Mouse (Mus musculus): Measurements from ENCODE around the gene Myo3b. TPM values are rescaled to one million over a fixed set of nuclear protein-coding genes. Genes with fewer than 3 reads are reported as not detected.

Gene Myo3b
- total and polyA plus RNA-seq, 3 experiments: 0.08 TPM; not detected in 2

- WGBS: 92% methylated on average over 4 of the region's 4 CpGs
- no peak for DNase-seq
- intact Hi-C loops (cut with DNase I): no loop called here
- H3K4me1 ChIP-seq (ENCODE audit: control insufficient read depth, insufficient read depth, low read length): no peaks in the 10 kb centered on the region
- no peak overlapping the region for H3K9ac ChIP-seq (ENCODE audit: low read depth, low read length)
- no peaks in the 10 kb centered on the region for H3K79me2 ChIP-seq (replicated peaks; ENCODE audit: control insufficient read depth, insufficient read depth, low read length)
- no peaks in the 10 kb centered on the region for H3K36me3 ChIP-seq (ENCODE audit: control insufficient read depth, insufficient read depth, low read length)
- H3K27me3 ChIP-seq (ENCODE audit: control insufficient read depth, insufficient read depth, low read length): peaks cover 2% of the 10 kb centered on the region; the same call in 1 of the 2 replicates
- no peak overlapping the region for H3K4me3 ChIP-seq
- TF ChIP-seq POLR2A (IDR thresholded peaks at IDR 0.05; ENCODE audit: insufficient read depth, low read depth, low read length): no peak
- H3K27ac ChIP-seq: no peak overlapping the region
Measured at GRCm38 (mm10) chr2:70143543-70144188, 104.7 kb downstream of the Myo3b start.

GRCm38 (mm10) chr2:70146993-70147581 lies 108.2 kb downstream of the Myo3b start:
- Histone ChIP-seq H3K27me3 (ENCODE audit: control insufficient read depth, insufficient read depth, low read length) (peaks cover 2% of the 10 kb centered on the region; the same call in 1 of the 2 replicates), H3K36me3 (ENCODE audit: control insufficient read depth, insufficient read depth, low read length) (no peaks in the 10 kb centered on the region), H3K4me1 (ENCODE audit: control insufficient read depth, insufficient read depth, low read length) (no peaks in the 10 kb centered on the region), H3K9ac (ENCODE audit: low read depth, low read length) (no peak overlapping the region), H3K27ac (no peak overlapping the region), H3K79me2 (replicated peaks; ENCODE audit: control insufficient read depth, insufficient read depth, low read length) (no peaks in the 10 kb centered on the region), H3K4me3 (no peak overlapping the region)
- intact Hi-C loops (cut with DNase I): no loop called here
- DNase-seq: no peak
- no peak for TF ChIP-seq POLR2A (IDR thresholded peaks at IDR 0.05; ENCODE audit: insufficient read depth, low read depth, low read length)
- no peak for TF ChIP-seq EP300 (IDR thresholded peaks at IDR 0.05; ENCODE audit: insufficient read depth, low read depth, low read length)
- no peak for TF ChIP-seq CTCF (IDR thresholded peaks at IDR 0.05)
- 52% methylated on average over 12 of the region's 12 CpGs for WGBS

DNA sequence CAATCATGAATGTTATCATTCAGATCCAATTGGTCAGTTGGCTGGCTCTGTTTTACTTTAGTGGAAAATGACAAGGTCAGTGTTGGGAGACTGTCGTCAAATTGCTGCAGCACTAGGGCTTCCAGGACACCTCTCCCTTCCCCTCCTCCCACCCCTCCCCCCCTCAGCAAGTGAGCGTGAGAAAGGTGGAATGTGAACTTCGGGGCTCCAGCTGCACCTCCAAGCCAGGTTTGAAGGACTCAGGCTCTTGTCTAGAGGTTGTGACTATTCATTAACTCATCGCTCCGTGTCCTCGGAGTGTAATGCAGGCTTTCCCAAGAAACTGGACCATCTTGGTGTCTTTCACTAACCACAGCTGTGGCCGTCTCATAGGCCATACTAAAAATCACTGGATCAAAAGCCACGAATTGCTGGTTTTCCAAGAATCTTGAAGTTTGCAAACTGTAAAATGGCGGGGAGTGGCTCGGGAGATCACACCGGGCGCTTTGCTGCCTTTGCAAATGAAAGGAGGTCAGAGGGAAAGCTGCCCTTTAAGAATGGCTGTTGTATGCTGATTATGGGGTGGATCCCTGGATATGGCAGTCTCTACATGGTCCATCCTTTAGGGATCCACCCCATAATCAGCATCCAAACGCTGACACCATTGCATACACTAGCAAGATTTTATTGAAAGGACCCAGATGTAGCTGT lies 110.0 kb downstream of the Myo3b start:
- no peaks in the 10 kb centered on the region for H3K4me1 ChIP-seq (ENCODE audit: control insufficient read depth, insufficient read depth, low read length)
- H3K36me3 ChIP-seq (ENCODE audit: control insufficient read depth, insufficient read depth, low read length): no peaks in the 10 kb centered on the region
- H3K9ac ChIP-seq (ENCODE audit: low read depth, low read length): no peak overlapping the region
- no peaks in the 10 kb centered on the region for H3K79me2 ChIP-seq (replicated peaks; ENCODE audit: control insufficient read depth, insufficient read depth, low read length)
- no peak for DNase-seq
- TF ChIP-seq POLR2A (IDR thresholded peaks at IDR 0.05; ENCODE audit: insufficient read depth, low read depth, low read length) (no peak), CTCF (IDR thresholded peaks at IDR 0.05) (no peak), EP300 (IDR thresholded peaks at IDR 0.05; ENCODE audit: insufficient read depth, low read depth, low read length) (no peak)
- no peak overlapping the region for H3K4me3 ChIP-seq
- intact Hi-C loops (cut with DNase I): no loop called here
- H3K27ac ChIP-seq: no peak overlapping the region
- H3K27me3 ChIP-seq (ENCODE audit: control insufficient read depth, insufficient read depth, low read length): no peaks in the 10 kb centered on the region
- WGBS: 74% methylated on average over 13 of the region's 13 CpGs

DNA sequence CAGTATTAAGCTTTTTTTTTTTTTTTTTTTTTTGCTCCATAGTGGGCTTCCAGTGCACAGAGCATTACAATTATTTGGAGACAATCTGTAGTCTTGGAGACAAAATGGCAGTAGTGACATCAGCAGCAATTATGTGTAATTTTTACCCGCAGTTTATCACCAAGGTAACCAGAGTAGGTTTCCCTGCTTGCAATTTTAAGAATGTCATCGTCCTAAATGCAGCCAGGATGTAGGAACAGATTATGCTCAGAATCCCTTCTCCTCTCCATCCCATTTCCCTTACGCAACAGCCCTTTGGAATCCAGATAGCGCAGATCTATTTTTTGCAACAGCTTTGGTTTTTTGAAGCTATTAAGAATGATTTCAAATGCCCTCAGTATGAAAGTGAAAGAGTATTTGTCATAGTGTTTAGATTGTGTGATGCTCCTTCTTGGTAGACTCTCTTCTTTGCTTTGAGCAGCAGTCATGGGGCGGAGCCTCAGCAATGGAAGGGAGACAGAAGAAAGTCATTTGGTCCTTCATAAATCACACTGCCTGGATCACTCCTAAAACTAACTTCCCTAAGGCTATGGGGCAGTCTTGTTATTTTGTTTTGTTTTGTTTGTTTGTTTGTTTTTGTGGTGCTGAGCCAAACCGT lies 111.6 kb downstream of the Myo3b start:
- no peaks in the 10 kb centered on the region for H3K27me3 ChIP-seq (ENCODE audit: control insufficient read depth, insufficient read depth, low read length)
- no peaks in the 10 kb centered on the region for H3K79me2 ChIP-seq (replicated peaks; ENCODE audit: control insufficient read depth, insufficient read depth, low read length)
- intact Hi-C loops (cut with DNase I): no loop called here
- no peaks in the 10 kb centered on the region for H3K36me3 ChIP-seq (ENCODE audit: control insufficient read depth, insufficient read depth, low read length)
- no peak for TF ChIP-seq POLR2A (IDR thresholded peaks at IDR 0.05; ENCODE audit: insufficient read depth, low read depth, low read length)
- no peak for TF ChIP-seq CTCF (IDR thresholded peaks at IDR 0.05)
- no peak for TF ChIP-seq EP300 (IDR thresholded peaks at IDR 0.05; ENCODE audit: insufficient read depth, low read depth, low read length)
- H3K4me1 ChIP-seq (ENCODE audit: control insufficient read depth, insufficient read depth, low read length): no peaks in the 10 kb centered on the region
- 70% methylated on average over 6 of the region's 6 CpGs for WGBS
- DNase-seq: no peak
- no peak overlapping the region for H3K27ac ChIP-seq
- no peak overlapping the region for H3K4me3 ChIP-seq
- H3K9ac ChIP-seq (ENCODE audit: low read depth, low read length): no peak overlapping the region

- Histone ChIP-seq H3K9ac (ENCODE audit: low read depth, low read length) (no peak overlapping the region), H3K27me3 (ENCODE audit: control insufficient read depth, insufficient read depth, low read length) (no peaks in the 10 kb centered on the region), H3K36me3 (ENCODE audit: control insufficient read depth, insufficient read depth, low read length) (no peaks in the 10 kb centered on the region), H3K27ac (no peak overlapping the region), H3K4me3 (no peak overlapping the region), H3K79me2 (replicated peaks; ENCODE audit: control insufficient read depth, insufficient read depth, low read length) (no peaks in the 10 kb centered on the region), H3K4me1 (ENCODE audit: control insufficient read depth, insufficient read depth, low read length) (no peaks in the 10 kb centered on the region)
- intact Hi-C loops (cut with DNase I): no loop called here
- WGBS: 52% methylated on average over 3 of the region's 3 CpGs
- no peak for DNase-seq
- TF ChIP-seq EP300 (IDR thresholded peaks at IDR 0.05; ENCODE audit: insufficient read depth, low read depth, low read length): no peak
Measured at GRCm38 (mm10) chr2:70151930-70152329, 113.0 kb downstream of the Myo3b start.

All from heart, adult 2 months (tissue).